Mouse (Mus musculus) frontal cortex, postnatal 10 days (tissue): ENCODE results near the gene C1qtnf4.
"Not testable (repeated sequence)": the region's sequence is repeated elsewhere in the genome, so short reads cannot be mapped to it uniquely, and the experiment has no call there.

Source experiments
- DNase-seq, 2 experiments: peaks; one replicate each; pipeline ENCODE4 v3.0.0; 2022; ENCODE audit warnings: low spot score in 2 of 2, mixed read lengths in 1 of 2

Gene C1qtnf4

GRCm38 (mm10) chr2:90881824-90882223 lies 3.8 kb upstream of the C1qtnf4 start:
- no peak for DNase-seq

- no peak for DNase-seq
Observed at GRCm38 (mm10) chr2:90886436-90886835, 776 bp downstream of the C1qtnf4 start.

- no peak for DNase-seq
Observed at GRCm38 (mm10) chr2:90887627-90888026, 2.0 kb downstream of the C1qtnf4 start.

DNA sequence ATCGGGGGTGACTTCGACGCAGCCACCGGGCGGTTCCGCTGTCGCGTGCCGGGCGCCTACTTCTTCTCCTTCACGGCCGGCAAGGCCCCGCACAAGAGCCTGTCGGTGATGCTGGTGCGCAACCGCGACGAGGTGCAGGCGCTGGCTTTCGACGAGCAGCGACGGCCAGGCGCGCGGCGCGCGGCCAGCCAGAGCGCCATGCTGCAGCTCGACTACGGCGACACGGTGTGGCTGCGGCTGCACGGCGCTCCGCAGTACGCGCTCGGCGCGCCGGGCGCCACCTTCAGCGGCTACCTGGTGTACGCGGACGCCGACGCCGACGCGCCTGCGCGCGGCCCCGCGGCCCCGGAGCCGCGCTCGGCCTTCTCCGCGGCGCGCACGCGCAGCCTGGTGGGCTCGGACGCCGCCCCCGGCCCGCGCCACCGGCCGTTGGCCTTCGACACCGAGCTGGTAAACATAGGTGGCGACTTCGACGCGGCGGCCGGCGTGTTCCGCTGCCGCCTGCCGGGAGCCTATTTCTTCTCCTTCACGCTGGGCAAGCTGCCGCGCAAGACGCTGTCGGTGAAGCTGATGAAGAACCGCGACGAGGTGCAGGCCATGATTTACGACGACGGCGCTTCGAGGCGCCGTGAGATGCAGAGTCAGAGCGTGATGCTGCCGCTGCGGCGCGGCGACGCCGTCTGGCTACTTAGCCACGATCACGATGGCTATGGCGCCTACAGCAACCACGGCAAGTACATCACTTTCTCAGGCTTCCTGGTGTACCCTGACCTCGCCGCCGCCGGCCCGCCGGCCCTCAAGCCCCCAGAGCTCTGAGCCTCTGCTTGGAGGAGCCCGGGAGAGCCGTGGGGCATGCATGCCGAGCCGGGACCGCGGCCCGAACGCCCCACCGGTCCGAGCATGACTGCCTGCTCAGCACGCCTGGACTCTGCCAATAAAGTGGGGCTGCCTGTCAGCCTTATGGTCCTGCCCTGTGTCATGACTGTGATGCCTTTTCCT lies 4.2 kb downstream of the C1qtnf4 start:
- DNase-seq, result peak in 1 of 2 experiments; percentile 41

- no peak for DNase-seq
Observed at GRCm38 (mm10) chr2:90893673-90894298, 8.1 kb downstream of the C1qtnf4 start.

DNA sequence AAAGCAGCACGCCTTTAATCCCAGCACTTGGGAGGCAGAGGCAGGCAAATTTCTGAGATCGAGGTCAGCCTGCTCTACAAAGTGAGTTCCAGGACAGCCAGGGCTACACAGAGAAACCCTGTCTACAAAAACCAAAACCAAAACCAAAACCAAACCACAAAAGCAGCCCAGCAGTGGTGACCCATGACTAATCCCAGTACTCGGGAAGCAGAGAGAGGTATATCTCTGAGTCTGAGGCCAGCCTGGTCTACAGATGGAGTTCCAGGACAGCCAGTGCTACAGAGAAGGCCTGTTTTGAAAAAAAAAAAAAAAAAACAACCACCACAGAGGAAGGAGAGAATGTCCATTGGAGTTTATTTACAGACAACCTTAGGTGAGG lies 8.6 kb downstream of the C1qtnf4 start:
- not testable (repeated sequence) for DNase-seq

GRCm38 (mm10) chr2:90903398-90903797 lies 17.7 kb downstream of the C1qtnf4 start:
- DNase-seq, result no peak

DNA sequence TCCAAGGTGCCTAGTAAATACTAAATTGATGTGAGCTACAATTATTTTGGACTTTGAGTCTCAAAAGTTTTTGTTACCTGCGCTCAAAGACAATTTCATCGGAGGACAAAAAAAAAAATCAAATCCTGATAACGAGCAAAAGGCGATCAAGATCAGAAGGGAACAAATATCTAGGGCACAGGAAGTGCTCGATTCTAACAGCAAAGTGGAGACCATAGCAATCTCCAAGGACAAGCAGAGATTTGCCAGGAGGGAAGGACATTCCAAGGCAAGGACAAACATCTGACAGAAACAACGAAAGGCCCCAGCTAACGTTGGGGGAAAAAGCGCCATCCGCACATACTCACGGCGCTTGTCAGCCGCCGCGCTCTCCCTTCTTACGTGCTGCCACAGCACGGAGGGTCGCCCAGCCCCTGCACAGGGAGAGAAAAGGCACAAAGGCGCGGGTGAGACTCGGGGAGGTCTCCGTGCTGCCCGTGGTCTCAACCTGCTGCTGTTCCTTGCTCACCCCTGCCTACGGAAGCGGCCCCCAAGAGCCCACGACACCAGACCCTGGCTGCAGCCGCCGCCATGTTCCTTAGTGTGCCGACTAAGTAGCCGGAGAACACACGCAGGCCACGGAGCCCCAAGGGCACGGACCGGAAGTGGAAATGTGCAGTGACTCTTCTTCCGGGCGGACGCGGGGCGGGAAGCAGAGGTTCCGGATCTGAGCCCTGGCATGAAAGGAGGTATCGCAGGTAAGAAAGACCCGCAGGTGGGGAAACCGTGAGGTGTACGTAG lies 18.6 kb downstream of the C1qtnf4 start, which contains the start of the genes Kbtbd4 and Ndufs3:
Kbtbd4 (plus strand) TSS at position 665 of the 780 bp plus-strand sequence.
Ndufs3 (minus strand) TSS at position 752 of the 780 bp plus-strand sequence.
- peak; percentile 75 to 84 for DNase-seq

DNA sequence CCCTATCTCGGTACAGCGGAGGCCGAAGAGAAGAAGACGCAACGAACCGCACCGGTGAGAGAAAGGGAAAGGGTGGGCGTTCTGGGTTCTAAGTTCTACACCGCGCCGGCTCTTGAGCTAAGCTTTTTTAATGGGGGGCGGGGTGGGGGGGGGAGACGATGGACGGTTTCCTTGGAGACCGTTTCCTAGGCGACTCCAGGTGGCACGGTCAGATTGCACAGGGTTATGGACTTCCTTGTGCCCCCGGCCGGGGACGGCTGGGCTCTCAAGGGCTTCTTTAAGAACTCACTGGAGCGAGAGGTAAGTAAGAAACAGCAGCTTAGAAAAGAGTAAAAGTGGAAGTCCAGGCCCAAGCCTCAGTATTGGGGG lies 19.2 kb downstream of the C1qtnf4 start:
- no peak for DNase-seq

DNA sequence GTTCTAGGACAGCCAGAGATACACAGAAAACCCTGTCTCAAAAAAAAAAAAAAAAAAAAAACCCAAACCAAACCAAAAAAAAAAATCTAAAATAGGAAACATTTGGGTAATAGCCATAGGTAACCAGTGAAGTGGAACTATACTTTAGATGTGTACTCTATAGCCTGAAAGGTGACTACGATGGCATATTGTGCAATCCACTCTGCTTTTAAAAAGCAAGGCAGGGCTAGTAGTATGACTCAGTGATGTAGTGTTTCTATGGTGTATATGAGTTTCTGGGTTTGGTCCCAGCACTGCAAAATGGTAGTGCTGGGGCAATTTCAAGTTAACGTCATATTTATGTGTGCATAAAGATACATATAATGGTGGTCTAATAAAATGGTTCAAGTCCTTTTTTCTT lies 21.1 kb downstream of the C1qtnf4 start:
- no peak for DNase-seq

GRCm38 (mm10) chr2:90910861-90911260 lies 25.2 kb downstream of the C1qtnf4 start:
- DNase-seq, result no peak

DNA sequence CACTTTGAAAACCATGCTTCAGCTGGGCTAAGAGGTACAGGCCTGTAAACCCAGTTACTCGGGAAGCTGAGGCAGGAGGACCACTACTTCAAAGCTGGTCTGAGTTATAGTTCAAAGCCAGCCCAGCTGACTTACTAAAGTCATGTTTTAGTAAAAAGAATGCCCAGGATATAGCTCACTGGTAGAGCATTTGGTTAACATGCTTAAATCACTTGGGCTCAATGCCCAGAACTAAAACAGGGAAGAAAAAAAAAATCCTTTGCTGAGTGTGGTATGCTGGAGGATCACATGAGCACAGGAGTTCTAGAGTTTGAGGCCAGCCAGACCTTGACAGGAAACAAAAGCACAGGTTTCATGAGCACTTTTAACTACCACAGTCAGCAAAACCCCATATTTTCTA lies 26.0 kb downstream of the C1qtnf4 start:
- no peak for DNase-seq

DNA sequence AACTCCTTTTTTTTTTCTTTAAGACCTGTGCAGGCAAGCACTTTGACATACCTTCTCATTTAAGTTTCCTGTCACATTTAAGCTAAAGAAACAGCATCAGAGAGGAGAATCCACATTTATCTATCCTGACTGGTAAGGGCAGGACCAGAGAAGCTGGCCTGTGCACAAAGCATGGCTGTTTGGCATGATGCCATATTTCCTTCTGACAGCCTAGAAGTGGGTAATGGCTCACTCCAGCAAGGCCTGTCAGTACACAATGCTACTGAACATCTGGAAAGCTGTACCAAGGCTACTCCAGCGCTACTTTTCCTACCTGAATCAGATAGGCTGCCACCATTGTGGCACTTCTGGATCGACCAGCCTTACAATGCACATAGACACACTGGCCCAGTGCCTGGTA lies 28.0 kb downstream of the C1qtnf4 start:
- DNase-seq, result no peak

- no peak for DNase-seq
Observed at GRCm38 (mm10) chr2:90915516-90915915, 29.9 kb downstream of the C1qtnf4 start.

- no peak for DNase-seq
Observed at GRCm38 (mm10) chr2:90916560-90917232, 31.0 kb downstream of the C1qtnf4 start.

GRCm38 (mm10) chr2:90917233-90917998 lies 31.8 kb downstream of the C1qtnf4 start:
- peak; percentile 48 to 58 for DNase-seq

GRCm38 (mm10) chr2:90917999-90918698 lies 32.5 kb downstream of the C1qtnf4 start:
- DNase-seq, result no peak

- DNase-seq, result no peak
Observed at GRCm38 (mm10) chr2:90921178-90921577, 35.5 kb downstream of the C1qtnf4 start.

GRCm38 (mm10) chr2:90922636-90923035 lies 37.0 kb downstream of the C1qtnf4 start:
- no peak for DNase-seq

GRCm38 (mm10) chr2:90928566-90928965 lies 42.9 kb downstream of the C1qtnf4 start:
- DNase-seq, result no peak
